Mouse (Mus musculus): ENCODE measurements at regions not wholly inside any gene's neighbourhood (a gene's known extent, or its start where the extent isn't known, plus 50 kb on each side); places are given as distances from the start of the nearest gene placed in this dataset.

GRCm38 (mm10) chr15:93705109-93705508 lies 109.4 kb upstream of the Prickle1 start:
- TF ChIP-seq POLR2A (IDR thresholded peaks at IDR 0.05; ENCODE audit: extremely low read depth, insufficient read depth, low read length) = no peak
- TF ChIP-seq CTCF (IDR thresholded peaks at IDR 0.05; ENCODE audit: extremely low read depth, insufficient read depth, low read length) = no peak
